Mouse (Mus musculus) brown adipose tissue, adult 24 weeks (tissue): ENCODE measurements around the gene Exosc3. TPM values are rescaled to one million over a fixed set of nuclear protein-coding genes. Genes with fewer than 3 reads are reported as not detected.
"Not testable (repeated sequence)": the region's sequence is repeated elsewhere in the genome, so short reads cannot be mapped to it uniquely, and the experiment has no call there.

Experiments used
- H3K27ac ChIP-seq: fragments of 200-500 bp; replicated peaks from 2 replicates; pipeline ENCODE4 v1.5.1; 2012; ENCODE audit warnings: low read depth, mild to moderate bottlenecking, low read length
- H3K4me1 ChIP-seq: fragments of 200-500 bp; 2 replicates; pipeline ENCODE4 v1.6.1; 2012; ENCODE audit warnings: low read length, mixed read lengths; ENCODE audit not compliant: control insufficient read depth, insufficient read depth, insufficient read length
- H3K4me3 ChIP-seq: fragments of 200-500 bp; 2 replicates; pipeline ENCODE4 v1.5.1; 2012; ENCODE audit warnings: low read depth, mild to moderate bottlenecking, low read length, moderate library complexity; ENCODE audit not compliant: insufficient read depth
- polyA plus RNA-seq: library from polyadenylated mRNA; stranded (reverse); fragments of >200 nt; gene quantifications from 2 replicates; pipeline ENCODE4 v1.2.4, GENCODE M21; 2012; ENCODE audit not compliant: missing spikeins, insufficient read depth, insufficient read length

Gene Exosc3
- 23.0 and 33.6 TPM in 2 replicates for polyA plus RNA-seq

DNA sequence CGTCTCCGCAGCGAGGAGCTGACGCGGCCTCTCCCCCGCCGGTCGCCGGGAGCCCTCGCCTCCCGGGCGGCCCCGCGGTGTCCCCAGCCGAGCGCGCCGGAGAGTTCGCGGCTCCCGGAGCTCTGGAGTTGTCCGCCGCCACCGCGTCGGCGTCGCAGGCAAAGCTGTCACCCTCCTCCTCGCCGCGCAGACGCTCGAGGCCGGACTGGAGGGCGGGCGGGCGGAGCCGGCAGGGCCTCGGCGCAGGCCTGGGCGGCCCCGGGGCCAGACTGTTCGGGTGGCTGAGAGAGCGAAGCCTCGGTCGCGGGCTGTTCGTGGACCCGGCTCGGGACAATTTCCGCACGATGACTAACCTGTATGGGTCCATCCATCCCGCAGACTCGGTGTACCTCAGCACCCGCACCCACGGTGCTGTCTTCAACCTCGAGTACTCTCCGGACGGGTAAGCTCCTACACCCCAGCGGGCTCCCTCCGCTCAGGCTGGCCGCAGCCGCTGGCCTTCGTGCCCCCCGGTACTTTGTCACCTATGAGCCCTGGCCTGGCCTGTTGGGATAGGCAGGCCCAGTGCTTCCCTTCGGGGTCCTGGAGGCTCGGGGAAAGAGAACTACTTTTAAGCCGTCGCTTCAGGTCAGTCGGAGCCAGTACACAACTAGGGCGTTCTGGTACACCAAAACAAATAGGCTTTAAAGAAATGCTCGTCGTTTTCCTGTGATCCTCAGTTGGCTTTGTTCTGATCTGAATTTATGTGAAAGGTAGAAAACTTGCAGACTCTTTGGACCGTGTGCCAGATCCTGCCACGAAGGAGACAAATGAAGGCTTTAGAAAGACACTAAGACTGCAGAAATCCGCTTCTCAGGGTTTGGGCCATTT, at the start of gene Exosc3:
Gene Exosc3 (minus strand): TSS at position 447 of the 870 bp plus-strand sequence.
- peaks cover 5% of the 10 kb centered on the region; the same call in 1 of the 2 replicates for H3K4me1 ChIP-seq
- H3K27ac ChIP-seq = peak within 1 kb of the TSS; percentile 83
- H3K4me3 ChIP-seq = peak within 1 kb of the TSS; percentile 99

DNA sequence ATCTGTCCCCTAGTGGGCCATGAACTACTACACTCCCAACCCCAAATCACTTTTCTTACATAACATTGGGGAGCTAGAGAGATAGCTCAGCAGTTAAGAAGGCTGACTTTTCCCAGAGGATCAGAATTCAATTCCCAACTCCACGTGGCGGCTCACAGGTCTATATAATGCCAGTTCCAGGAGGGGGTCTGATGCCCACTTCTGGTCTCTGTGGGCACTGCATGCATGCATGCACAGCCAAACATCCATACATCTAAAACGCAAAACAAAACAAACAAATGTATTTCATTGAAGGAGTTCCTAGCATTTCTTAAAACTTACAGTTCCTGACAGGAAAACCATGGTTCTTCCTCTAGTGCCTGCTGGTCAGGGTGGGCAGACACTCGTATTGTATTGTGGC, 49.6 kb upstream of the Exosc3 start:
- Histone ChIP-seq H3K27ac (no peak overlapping the region), H3K4me1 (no peaks in the 10 kb centered on the region), H3K4me3 (no peak overlapping the region)

GRCm38 (mm10) chr4:45387296-45387695, 44.8 kb upstream of the Exosc3 start:
- not testable (repeated sequence) for H3K4me3 ChIP-seq, H3K27ac ChIP-seq, H3K4me1 ChIP-seq

GRCm38 (mm10) chr4:45382133-45382532, 39.6 kb upstream of the Exosc3 start:
- not testable (repeated sequence) for H3K4me3 ChIP-seq, H3K4me1 ChIP-seq, H3K27ac ChIP-seq

DNA sequence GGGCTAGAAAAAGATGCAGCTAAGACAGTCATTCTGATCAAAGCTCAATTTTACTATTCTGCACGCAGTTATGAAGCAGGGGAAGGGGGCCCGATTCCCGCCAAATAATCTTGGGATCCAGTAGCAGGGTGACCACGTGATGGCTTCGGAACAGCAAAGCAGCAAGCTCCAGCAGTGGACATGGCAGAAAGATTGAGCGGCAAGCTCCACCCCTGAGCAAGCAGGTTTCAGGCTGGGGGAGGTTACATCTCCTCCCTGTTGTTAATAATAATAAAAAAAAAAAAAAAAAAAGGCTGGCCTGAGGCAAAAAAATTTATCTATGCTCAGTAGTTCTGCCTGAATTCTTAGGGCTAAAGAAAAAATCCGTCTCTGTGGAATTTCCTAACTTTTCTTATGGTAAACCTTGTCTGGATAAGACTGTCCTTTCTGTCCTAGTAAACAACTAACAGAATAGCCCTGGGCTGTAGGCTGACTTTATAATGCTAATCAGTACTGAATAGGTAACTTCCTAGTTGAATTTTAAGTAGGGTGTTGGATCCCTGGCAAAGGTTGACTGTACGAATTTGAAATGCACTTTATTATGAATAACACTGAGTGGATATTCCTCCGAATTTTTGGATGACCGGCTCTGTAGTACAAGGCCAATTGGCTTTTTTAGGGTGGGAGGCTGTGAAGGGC, 38.5 kb upstream of the Exosc3 start:
- H3K4me3 ChIP-seq, H3K27ac ChIP-seq, H3K4me1 ChIP-seq: not testable (repeated sequence)

DNA sequence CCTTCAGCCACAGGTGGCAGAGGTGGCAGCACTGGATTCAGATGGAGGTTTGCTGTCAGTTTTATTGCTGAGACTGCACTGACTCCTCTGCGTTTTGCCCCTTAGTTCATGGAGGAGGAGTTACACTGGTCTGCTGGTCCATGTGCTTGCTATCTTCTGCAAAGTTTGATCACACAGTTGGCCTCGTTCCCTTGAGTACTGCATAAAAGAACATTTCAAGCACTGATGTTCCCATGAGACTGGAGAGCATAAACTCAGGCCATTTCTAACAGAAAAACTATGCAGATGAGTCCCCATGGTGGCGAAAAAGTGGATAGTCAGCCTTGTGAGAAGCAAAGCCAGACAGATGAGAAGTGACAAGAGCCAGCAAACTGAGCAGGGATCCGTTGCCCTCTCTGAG, 34.0 kb upstream of the Exosc3 start:
- Histone ChIP-seq H3K4me1 (no peaks in the 10 kb centered on the region), H3K27ac (no peak overlapping the region), H3K4me3 (no peak overlapping the region)

DNA sequence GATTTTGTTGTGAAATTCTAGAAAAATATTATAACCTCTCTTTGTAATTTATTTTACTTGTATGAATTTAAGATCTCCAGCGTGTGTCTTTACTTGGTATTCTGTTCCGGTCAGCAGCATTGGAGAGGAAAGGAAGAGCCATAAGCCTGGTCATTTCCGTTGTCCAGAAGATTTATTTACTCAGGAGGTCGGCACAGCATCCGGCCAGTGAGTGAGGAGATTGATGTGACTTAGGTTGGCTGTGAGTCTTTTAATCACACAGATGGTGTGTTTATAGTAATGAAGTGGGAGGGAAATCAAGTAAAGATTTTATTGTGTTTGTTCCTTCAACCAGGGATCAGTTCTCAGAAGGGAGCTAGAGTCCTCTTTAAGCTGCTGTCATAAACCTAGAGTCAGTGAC, 32.3 kb upstream of the Exosc3 start:
- Histone ChIP-seq H3K27ac (no peak overlapping the region), H3K4me1 (no peaks in the 10 kb centered on the region), H3K4me3 (no peak overlapping the region)

GRCm38 (mm10) chr4:45371261-45371660, 28.7 kb upstream of the Exosc3 start:
- Histone ChIP-seq H3K27ac (no peak overlapping the region), H3K4me3 (no peak overlapping the region)

DNA sequence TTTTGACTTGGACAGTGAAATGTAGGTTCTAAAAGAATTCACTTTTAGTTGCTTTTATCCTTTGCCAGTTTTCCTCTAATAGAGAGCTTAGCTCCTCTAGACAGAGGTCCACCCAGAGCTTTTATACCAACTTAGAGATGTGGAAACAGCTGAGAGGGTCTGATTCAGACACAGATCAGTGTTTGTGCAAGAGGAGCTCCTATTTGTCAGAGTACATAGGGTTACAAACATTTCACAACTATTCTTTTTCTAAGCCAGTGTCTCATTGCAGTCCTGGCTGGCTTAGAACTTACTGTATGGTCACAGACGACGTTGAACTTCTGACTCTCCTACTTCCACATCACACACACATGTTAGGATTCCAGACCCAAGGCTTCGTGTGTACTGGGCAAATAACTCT, 14.1 kb upstream of the Exosc3 start:
- Histone ChIP-seq H3K27ac (no peak overlapping the region), H3K4me3 (no peak overlapping the region), H3K4me1 (no peaks in the 10 kb centered on the region)

More at GRCm38 (mm10) chr4:45371261-45371660, 28.7 kb upstream of the Exosc3 start:
- H3K4me1 ChIP-seq = no peaks in the 10 kb centered on the region

DNA sequence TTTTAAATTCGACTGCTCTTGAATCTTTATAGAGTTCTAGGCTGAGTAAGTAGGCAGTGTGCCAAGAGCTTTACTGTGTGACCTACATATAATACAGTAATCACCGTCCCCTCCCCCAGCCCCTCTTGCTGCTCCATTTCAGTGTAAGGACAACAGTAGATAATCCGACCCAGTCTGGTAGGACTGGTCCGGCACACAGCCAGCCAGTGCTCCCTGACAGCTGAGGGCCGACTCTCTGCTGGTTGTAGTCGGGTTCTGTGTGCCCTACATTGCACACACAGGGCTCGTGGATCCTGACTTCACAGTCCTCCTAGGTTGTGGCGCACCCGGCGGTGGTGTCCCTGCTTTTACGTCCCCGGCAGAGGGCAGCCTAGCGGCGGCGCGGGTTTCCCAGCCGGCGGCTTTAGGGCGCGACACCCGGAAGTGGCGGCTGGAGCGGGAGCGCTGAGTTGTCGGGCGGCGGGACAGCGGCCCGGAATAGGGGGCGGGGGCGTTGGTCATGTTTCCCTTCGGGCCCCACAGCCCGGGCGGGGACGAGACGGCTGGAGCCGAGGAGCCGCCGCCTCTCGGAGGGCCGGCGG, 773 bp downstream of the Exosc3 start, which contains the start of gene Dcaf10:
Gene Dcaf10 (plus strand): TSS at position 433 of the 581 bp plus-strand sequence.
- peak within 1 kb of the TSS; percentile 83 for H3K27ac ChIP-seq
- H3K4me1 ChIP-seq = peaks cover 5% of the 10 kb centered on the region; the same call in 1 of the 2 replicates

GRCm38 (mm10) chr4:45341226-45341625, 1.3 kb downstream of the Exosc3 start:
- H3K27ac ChIP-seq = no peak overlapping the region
- peaks cover 5% of the 10 kb centered on the region; the same call in 1 of the 2 replicates for H3K4me1 ChIP-seq
- no peak overlapping the region for H3K4me3 ChIP-seq

More for the DNA sequence above, 773 bp downstream of the Exosc3 start, which contains the start of gene Dcaf10:
- H3K4me3 ChIP-seq = peak within 1 kb of the TSS; percentile 99

DNA sequence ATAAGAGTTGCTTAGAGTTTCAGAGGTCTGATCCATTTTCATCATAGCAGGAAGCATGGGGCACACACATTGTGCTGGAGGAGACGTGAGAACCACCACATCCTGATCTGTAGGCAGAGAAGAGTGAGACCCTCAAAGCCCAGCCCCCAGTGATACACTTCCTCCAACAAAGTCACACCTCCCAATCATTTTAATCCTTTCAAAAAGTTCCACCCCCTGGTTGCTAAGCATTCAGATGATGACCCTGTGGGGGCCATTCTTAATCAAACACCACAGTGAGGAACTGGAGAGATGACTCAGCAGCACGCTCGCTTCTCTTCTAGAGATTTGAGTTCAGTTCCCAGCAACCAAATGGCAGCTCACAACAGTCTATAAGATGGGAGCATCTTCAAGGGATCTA, 10.1 kb downstream of the Exosc3 start:
- no peak overlapping the region for H3K27ac ChIP-seq
- no peaks in the 10 kb centered on the region for H3K4me1 ChIP-seq
- no peak overlapping the region for H3K4me3 ChIP-seq

- no peak overlapping the region for H3K4me3 ChIP-seq
- H3K4me1 ChIP-seq = no peaks in the 10 kb centered on the region
- no peak overlapping the region for H3K27ac ChIP-seq
These were observed 11.4 kb downstream of the Exosc3 start for GRCm38 (mm10) chr4:45331139-45331538.

- Histone ChIP-seq H3K4me3 (peak overlapping the region; percentile 77), H3K27ac (peak overlapping the region; percentile 65), H3K4me1 (0 out of 2 replicates have a peak, but pooled peaks cover 4% of the 10 kb centered on the region)
These were observed 22.2 kb downstream of the Exosc3 start for GRCm38 (mm10) chr4:45320159-45320816.

- Histone ChIP-seq H3K4me3 (no peak overlapping the region), H3K27ac (no peak overlapping the region), H3K4me1 (no peaks in the 10 kb centered on the region)
These were observed 31.5 kb downstream of the Exosc3 start for GRCm38 (mm10) chr4:45311056-45311455.
